Mouse (Mus musculus) small intestine, adult 2 months (tissue): ENCODE measurements around the gene Plxnb3.

Experiments used
- CTCF ChIP-seq: fragments of 200-500 bp; IDR thresholded peaks from 2 replicates; pipeline ENCODE4 v1.5.1; 2012; ENCODE audit warnings: low read depth, mild to moderate bottlenecking, control low read depth, inconsistent platforms, low read length, moderate library complexity, mixed read lengths; ENCODE audit not compliant: insufficient replicate concordance, insufficient read length; ENCODE audit errors: extremely low read depth
- POLR2A ChIP-seq: fragments of 200-500 bp; IDR thresholded peaks from 2 replicates; pipeline ENCODE4 v1.6.1; 2012; ENCODE audit warnings: low read depth, mild to moderate bottlenecking, control low read depth, inconsistent platforms, low read length, moderate library complexity

DNA sequence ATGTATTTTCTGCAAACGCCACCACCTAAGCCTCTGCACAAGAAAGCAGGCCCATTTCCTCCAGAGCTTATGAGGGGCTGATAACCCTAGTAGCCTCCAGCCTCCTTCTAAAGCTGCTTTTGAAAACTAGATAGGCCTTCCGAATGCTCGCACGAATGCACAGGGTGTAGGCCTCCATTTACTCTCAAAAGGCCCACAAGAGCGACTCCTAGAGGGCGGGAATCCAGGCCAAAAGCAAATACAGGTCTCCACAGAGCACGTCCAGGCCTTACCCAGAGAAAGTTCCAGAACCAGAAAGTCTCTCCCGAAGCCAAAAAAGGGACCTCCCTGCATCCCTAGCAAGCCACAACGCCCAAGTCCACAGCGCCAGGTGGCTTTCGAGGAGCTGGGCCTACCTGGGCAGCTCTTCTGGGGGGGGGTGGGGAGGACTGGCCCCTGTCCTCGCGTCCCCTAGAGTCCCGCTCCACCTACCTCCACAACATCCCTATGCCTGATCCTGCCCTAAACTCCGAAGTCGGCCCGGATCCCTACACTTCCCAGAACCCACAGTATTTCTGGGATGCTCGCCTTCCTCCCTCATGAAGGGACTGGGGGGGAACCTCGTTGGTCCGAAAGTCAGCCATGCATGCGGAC is 41.3 kb upstream of the Plxnb3 start:
- TF ChIP-seq CTCF (peak; percentile 30; the same call in 1 of the 2 replicates), POLR2A (no peak)
